Mouse (Mus musculus) neutrophil, adult 5-6 weeks (primary cell): ENCODE measurements around the gene Ankrd52. TPM values are rescaled to one million over a fixed set of nuclear protein-coding genes. Genes with fewer than 3 reads are reported as not detected.
A peak's percentile ranks its signal among the peaks of the same experiment; 100 is the strongest.

ENCODE experiments used
- ATAC-seq: fragments of 151-379, 151-347 bp; 2 replicates; pipeline ENCODE4 v1.8.0; 2017; ENCODE audit warnings: mild to moderate bottlenecking, moderate TSS enrichment; ENCODE audit not compliant: insufficient number of reproducible peaks, poor library complexity, low FRiP score, severe bottlenecking; ENCODE audit errors: extremely low read depth
- total RNA-seq: library from RNA; stranded (forward); fragments of 200-1000 nt; gene quantifications from 2 replicates; pipeline ENCODE4 v1.2.3, GENCODE M21; 2017

The Ankrd52 gene
- total RNA-seq, 1 experiment from 2014 or later = 16.8 TPM

GRCm38 (mm10) chr10:128396017-128396673 lies 19.2 kb downstream of the Ankrd52 start:
- no peak for ATAC-seq

- no peak for ATAC-seq
Observed at GRCm38 (mm10) chr10:128396716-128397264, 19.9 kb downstream of the Ankrd52 start.

GRCm38 (mm10) chr10:128397466-128397865 lies 20.6 kb downstream of the Ankrd52 start:
- ATAC-seq = no peak

- ATAC-seq = no peak
Observed at GRCm38 (mm10) chr10:128400338-128400737, 23.4 kb downstream of the Ankrd52 start.

- no peak for ATAC-seq
Observed at GRCm38 (mm10) chr10:128401056-128401455, 24.1 kb downstream of the Ankrd52 start, which contains the start of gene Slc39a5. Gene Slc39a5, minus strand, starts transcription at chr10:128401229.

- ATAC-seq = no peak
Observed at GRCm38 (mm10) chr10:128401638-128402037, 24.7 kb downstream of the Ankrd52 start.

- ATAC-seq = no peak
Observed at GRCm38 (mm10) chr10:128403931-128404330, 27.0 kb downstream of the Ankrd52 start.

- no peak for ATAC-seq
Observed at GRCm38 (mm10) chr10:128408591-128409535, 31.9 kb downstream of the Ankrd52 start.

GRCm38 (mm10) chr10:128409692-128410559 lies 33.0 kb downstream of the Ankrd52 start:
- peak; percentile 85 for ATAC-seq

GRCm38 (mm10) chr10:128410560-128410845 lies 33.6 kb downstream of the Ankrd52 start:
- no peak for ATAC-seq

- peak; percentile 86 for ATAC-seq
Observed at GRCm38 (mm10) chr10:128411211-128412054, 34.5 kb downstream of the Ankrd52 start, which contains the start of the genes Nabp2 and Rnf41. Gene Nabp2, minus strand, starts transcription at chr10:128411492. Gene Rnf41, plus strand, starts transcription at chr10:128411657.

GRCm38 (mm10) chr10:128412055-128412381 lies 35.1 kb downstream of the Ankrd52 start:
- ATAC-seq = no peak

GRCm38 (mm10) chr10:128412558-128412957 lies 35.6 kb downstream of the Ankrd52 start:
- no peak for ATAC-seq

GRCm38 (mm10) chr10:128413076-128413475 lies 36.2 kb downstream of the Ankrd52 start:
- ATAC-seq = no peak

- ATAC-seq = no peak
Observed at GRCm38 (mm10) chr10:128414848-128415247, 37.9 kb downstream of the Ankrd52 start.

GRCm38 (mm10) chr10:128422426-128422825 lies 45.5 kb downstream of the Ankrd52 start:
- ATAC-seq = no peak

- peak; percentile 48; the same call in 1 of the 2 replicates for ATAC-seq
Observed at GRCm38 (mm10) chr10:128424604-128425003, 47.7 kb downstream of the Ankrd52 start.

GRCm38 (mm10) chr10:128425260-128425659 lies 48.3 kb downstream of the Ankrd52 start:
- ATAC-seq = no peak
